Mouse (Mus musculus) neural tube, embryonic 14.5 days (tissue): ENCODE results near the gene Nmnat1. TPM values are rescaled to one million over a fixed set of nuclear protein-coding genes. Genes with fewer than 3 reads are reported as not detected.

Experiments
- ATAC-seq: fragments of 200-750 bp; cut with Nextera tagmentation; 2 replicates; pipeline ENCODE4 v1.8.0; 2017; ENCODE audit warnings: low read depth, mild to moderate bottlenecking, moderate TSS enrichment, moderate library complexity
- H3K27ac ChIP-seq: fragments of 300-500 bp; sonication (generic); 2 replicates; pipeline ENCODE4 v1.5.1; 2014; ENCODE audit warnings: low read depth, mild to moderate bottlenecking, control low read depth, low read length, moderate library complexity, mixed read lengths
- H3K27me3 ChIP-seq: fragments of 300-500 bp; sonication (generic); 2 replicates; pipeline ENCODE4 v1.6.1; 2014; ENCODE audit warnings: low read length; ENCODE audit not compliant: control insufficient read depth, insufficient read depth
- H3K36me3 ChIP-seq: fragments of 300-500 bp; sonication (generic); 2 replicates; pipeline ENCODE4 v1.6.1; 2014; ENCODE audit warnings: low read length, mixed read lengths; ENCODE audit not compliant: control insufficient read depth, insufficient read depth
- H3K4me1 ChIP-seq: fragments of 300-500 bp; sonication (generic); 2 replicates; pipeline ENCODE4 v1.6.1; 2014; ENCODE audit warnings: low read length; ENCODE audit not compliant: control insufficient read depth, insufficient read depth
- H3K4me2 ChIP-seq: fragments of 300-500 bp; sonication (generic); 2 replicates; pipeline ENCODE4 v1.6.1; 2014; ENCODE audit warnings: mild to moderate bottlenecking, low read depth, low read length, control low read depth
- H3K4me3 ChIP-seq: fragments of 300-500 bp; sonication (generic); 2 replicates; pipeline ENCODE4 v1.5.1; 2014; ENCODE audit warnings: low read depth, low read length, control low read depth, mixed read lengths
- H3K9ac ChIP-seq: fragments of 300-500 bp; sonication (generic); replicated peaks from 2 replicates; pipeline ENCODE4 v1.6.1; 2014; ENCODE audit warnings: low read depth, mild to moderate bottlenecking, control low read depth, low read length, mixed read lengths
- H3K9me3 ChIP-seq: fragments of 300-500 bp; sonication (generic); 2 replicates; pipeline ENCODE4 v1.6.1; 2016; ENCODE audit warnings: low read length; ENCODE audit not compliant: control insufficient read depth
- WGBS: fragments of 180-500 bp; shearing (Covaris S2); extraction: QIAGEN DNeasy Blood & Tissue Kit; methylation state at CpG from one replicate; pipeline ENCODE4 v1.1.7; 2014; 5-methylcytosine and 5-hydroxymethylcytosine counted together
- polyA plus RNA-seq: library from polyadenylated mRNA; unstranded; fragments of >200 nt; fragmentation: Nextera tagmentation; extraction: Ambion mirVana; gene quantifications from 2 replicates; pipeline ENCODE4 v1.2.1, GENCODE M21; 2014

Gene Nmnat1
- polyA plus RNA-seq: 7.8 and 9.2 TPM in 2 replicates

- peak; percentile 100 for ATAC-seq
- peak within 1 kb of the TSS; percentile 67 for H3K4me3 ChIP-seq
- peaks cover 9% of the 10 kb centered on the region for H3K4me1 ChIP-seq
- H3K27ac ChIP-seq: peak within 1 kb of the TSS; percentile 60; the same call in 1 of the 2 replicates
- H3K4me2 ChIP-seq: peak within 1 kb of the TSS; percentile 94
- H3K9ac ChIP-seq: peak within 1 kb of the TSS; percentile 63
- no peaks in the 10 kb centered on the region; the same call in 1 of the 2 replicates for H3K27me3 ChIP-seq
- WGBS: under 1% methylated on average over 60 of the region's 60 CpGs
- H3K36me3 ChIP-seq: peaks cover 29% of the 10 kb centered on the region
- H3K9me3 ChIP-seq: no peaks in the 10 kb centered on the region
These were observed at the start of gene Nmnat1, which contains the start of gene Lzic for GRCm38 (mm10) chr4:149485053-149485824. Gene Nmnat1 (minus strand): TSS chr4:149485202. Gene Lzic (plus strand): TSS chr4:149485229.

GRCm38 (mm10) chr4:149529691-149530090, 44.7 kb upstream of the Nmnat1 start:
- 81% methylated on average over 6 of the region's 6 CpGs for WGBS
- Histone ChIP-seq H3K4me3 (no peak overlapping the region), H3K27ac (no peak overlapping the region), H3K4me1 (peaks cover 7% of the 10 kb centered on the region; the same call in 1 of the 2 replicates), H3K36me3 (no peaks in the 10 kb centered on the region), H3K9me3 (no peaks in the 10 kb centered on the region), H3K4me2 (no peak overlapping the region), H3K27me3 (no peaks in the 10 kb centered on the region), H3K9ac (no peak overlapping the region)
- ATAC-seq: no peak

GRCm38 (mm10) chr4:149527621-149528354, 42.8 kb upstream of the Nmnat1 start:
- Histone ChIP-seq H3K36me3 (no peaks in the 10 kb centered on the region), H3K27me3 (no peaks in the 10 kb centered on the region), H3K27ac (no peak overlapping the region), H3K4me2 (no peak overlapping the region), H3K4me3 (no peak overlapping the region), H3K9me3 (no peaks in the 10 kb centered on the region), H3K4me1 (peaks cover 7% of the 10 kb centered on the region; the same call in 1 of the 2 replicates), H3K9ac (no peak overlapping the region)
- WGBS: 79% methylated on average over 15 of the region's 15 CpGs
- ATAC-seq: no peak

GRCm38 (mm10) chr4:149526330-149526729, 41.3 kb upstream of the Nmnat1 start:
- Histone ChIP-seq H3K36me3 (no peaks in the 10 kb centered on the region), H3K4me3 (no peak overlapping the region), H3K9ac (no peak overlapping the region; the same call in 1 of the 2 replicates), H3K27me3 (no peaks in the 10 kb centered on the region), H3K27ac (no peak overlapping the region), H3K4me2 (no peak overlapping the region), H3K9me3 (no peaks in the 10 kb centered on the region), H3K4me1 (peaks cover 7% of the 10 kb centered on the region; the same call in 1 of the 2 replicates)
- 35% methylated on average over 7 of the region's 7 CpGs for WGBS
- ATAC-seq: no peak

- Histone ChIP-seq H3K36me3 (no peaks in the 10 kb centered on the region), H3K9me3 (no peaks in the 10 kb centered on the region), H3K4me1 (peaks cover 7% of the 10 kb centered on the region; the same call in 1 of the 2 replicates), H3K4me2 (no peak overlapping the region), H3K27ac (no peak overlapping the region), H3K9ac (no peak overlapping the region; the same call in 1 of the 2 replicates), H3K27me3 (no peaks in the 10 kb centered on the region), H3K4me3 (no peak overlapping the region)
- no peak for ATAC-seq
- WGBS: 80% methylated on average over 6 of the region's 6 CpGs
These were observed 40.8 kb upstream of the Nmnat1 start for GRCm38 (mm10) chr4:149525811-149526210.

- H3K9ac ChIP-seq: no peak overlapping the region
- no peaks in the 10 kb centered on the region for H3K9me3 ChIP-seq
- H3K4me3 ChIP-seq: no peak overlapping the region
- no peak overlapping the region for H3K4me2 ChIP-seq
- H3K27ac ChIP-seq: no peak overlapping the region
- 91% methylated on average over 4 of the region's 4 CpGs for WGBS
- peaks cover 7% of the 10 kb centered on the region; the same call in 1 of the 2 replicates for H3K4me1 ChIP-seq
- ATAC-seq: no peak
- no peaks in the 10 kb centered on the region for H3K36me3 ChIP-seq
- no peaks in the 10 kb centered on the region for H3K27me3 ChIP-seq
These were observed 40.2 kb upstream of the Nmnat1 start for GRCm38 (mm10) chr4:149525170-149525569.

GRCm38 (mm10) chr4:149523961-149524360, 39.0 kb upstream of the Nmnat1 start:
- Histone ChIP-seq H3K36me3 (no peaks in the 10 kb centered on the region), H3K9me3 (no peaks in the 10 kb centered on the region), H3K4me1 (peaks cover 11% of the 10 kb centered on the region)

GRCm38 (mm10) chr4:149521258-149521657, 36.3 kb upstream of the Nmnat1 start:
- Histone ChIP-seq H3K27me3 (no peaks in the 10 kb centered on the region), H3K4me3 (no peak overlapping the region), H3K9me3 (no peaks in the 10 kb centered on the region), H3K36me3 (no peaks in the 10 kb centered on the region), H3K27ac (no peak overlapping the region), H3K4me2 (no peak overlapping the region), H3K4me1 (peaks cover 12% of the 10 kb centered on the region), H3K9ac (no peak overlapping the region)
- WGBS: 74% methylated on average over 10 of the region's 10 CpGs
- ATAC-seq: no peak

More at GRCm38 (mm10) chr4:149523961-149524360, 39.0 kb upstream of the Nmnat1 start:
- H3K4me3 ChIP-seq: no peak overlapping the region
- H3K9ac ChIP-seq: no peak overlapping the region
- ATAC-seq: no peak
- WGBS: 75% methylated on average over 6 of the region's 6 CpGs
- H3K4me2 ChIP-seq: no peak overlapping the region
- no peak overlapping the region for H3K27ac ChIP-seq
- H3K27me3 ChIP-seq: no peaks in the 10 kb centered on the region
